Mouse (Mus musculus) megakaryocyte-erythroid progenitor cell, adult 5-6 weeks (primary cell): Measurements from ENCODE around the gene Mks1. TPM values are rescaled to one million over a fixed set of nuclear protein-coding genes. Genes with fewer than 3 reads are reported as not detected.
A peak's percentile ranks its signal among the peaks of the same experiment; 100 is the strongest.
"Not testable (repeated sequence)": the region's sequence is repeated elsewhere in the genome, so short reads cannot be mapped to it uniquely, and the experiment has no call there.

Source experiments
- ATAC-seq: replicated peaks from 2 replicates; pipeline ENCODE4 v1.8.0; 2016; ENCODE audit warnings: mild to moderate bottlenecking, inconsistent platforms; ENCODE audit not compliant: severe bottlenecking, poor library complexity, low FRiP score, low TSS enrichment
- total RNA-seq, 2 experiments: library from RNA; stranded (forward) in 1 of 2; stranded (reverse) in 1 of 2; fragments of 200-1000, 215-1000 nt in 1 of 2; fragments of >200 nt in 1 of 2; fragmentation: Nextera tagmentation in 1 of 2; gene quantifications; 2 replicates each; pipeline ENCODE4 v1.2.3; 2014 to 2017

Mks1 gene
- 4.3 and 6.8 TPM in 2 replicates for total RNA-seq (2014; fragmentation: Nextera tagmentation)
- total RNA-seq (2017) = 2.4 and 8.4 TPM in 2 replicates

- ATAC-seq = peak; percentile 98
These were observed at the start of gene Mks1 for GRCm38 (mm10) chr11:87852690-87853596. Gene Mks1, plus strand, starts transcription at chr11:87853215.

GRCm38 (mm10) chr11:87805448-87805847 is 47.6 kb upstream of the Mks1 start:
- ATAC-seq = no peak

GRCm38 (mm10) chr11:87807433-87807832 is 45.6 kb upstream of the Mks1 start:
- ATAC-seq = no peak

- no peak for ATAC-seq
These were observed 44.8 kb upstream of the Mks1 start for GRCm38 (mm10) chr11:87808236-87808635.

- ATAC-seq = no peak
These were observed 41.6 kb upstream of the Mks1 start for GRCm38 (mm10) chr11:87811396-87811795.

GRCm38 (mm10) chr11:87814831-87815230 is 38.2 kb upstream of the Mks1 start:
- ATAC-seq = no peak

GRCm38 (mm10) chr11:87816707-87817442 is 36.1 kb upstream of the Mks1 start:
- peak; percentile 62 for ATAC-seq

GRCm38 (mm10) chr11:87817443-87817773 is 35.6 kb upstream of the Mks1 start:
- no peak for ATAC-seq

- no peak for ATAC-seq
These were observed 31.5 kb upstream of the Mks1 start for GRCm38 (mm10) chr11:87821502-87821901.

- ATAC-seq = no peak
These were observed 24.6 kb upstream of the Mks1 start, which contains the start of gene Lpo for GRCm38 (mm10) chr11:87828239-87828900. Gene Lpo, minus strand, starts transcription at chr11:87828289.

GRCm38 (mm10) chr11:87840676-87841075 is 12.3 kb upstream of the Mks1 start:
- no peak for ATAC-seq

- no peak for ATAC-seq
These were observed 11.6 kb upstream of the Mks1 start for GRCm38 (mm10) chr11:87841436-87841835.

GRCm38 (mm10) chr11:87846968-87847600 is 5.9 kb upstream of the Mks1 start:
- no peak for ATAC-seq

- no peak for ATAC-seq
These were observed 5.1 kb upstream of the Mks1 start for GRCm38 (mm10) chr11:87847884-87848283.

- ATAC-seq = no peak
These were observed 561 bp downstream of the Mks1 start for GRCm38 (mm10) chr11:87853597-87853954.

- ATAC-seq = no peak
These were observed 1.5 kb downstream of the Mks1 start for GRCm38 (mm10) chr11:87854550-87854949.

- no peak for ATAC-seq
These were observed 6.3 kb downstream of the Mks1 start for GRCm38 (mm10) chr11:87859273-87859672.

- no peak for ATAC-seq
These were observed 7.4 kb downstream of the Mks1 start for GRCm38 (mm10) chr11:87860426-87860825.

- no peak for ATAC-seq
These were observed 9.8 kb downstream of the Mks1 start for GRCm38 (mm10) chr11:87862805-87863204.

- not testable (repeated sequence) for ATAC-seq
These were observed 13.9 kb downstream of the Mks1 start for GRCm38 (mm10) chr11:87866891-87867290.
